Mouse (Mus musculus) monocyte, adult 2 months (primary cell): ENCODE data around the gene Hdac4.

ENCODE experiments used
- DNase-seq, 2 experiments: peaks; one replicate each; pipeline ENCODE4 v3.0.0; 2022; ENCODE audit warnings: low spot score in 2 of 2, low read depth in 1 of 2

The Hdac4 gene

GRCm38 (mm10) chr1:92033463-92033862 lies 162.0 kb downstream of the Hdac4 start:
- DNase-seq, result no peak

GRCm38 (mm10) chr1:92030541-92030940 lies 165.0 kb downstream of the Hdac4 start:
- DNase-seq, result no peak

GRCm38 (mm10) chr1:92028158-92028557 lies 167.3 kb downstream of the Hdac4 start:
- no peak for DNase-seq

- no peak for DNase-seq
These were observed 169.1 kb downstream of the Hdac4 start for GRCm38 (mm10) chr1:92026351-92026750.

GRCm38 (mm10) chr1:92023906-92024305 lies 171.6 kb downstream of the Hdac4 start:
- no peak for DNase-seq

GRCm38 (mm10) chr1:92022009-92022408 lies 173.5 kb downstream of the Hdac4 start:
- DNase-seq, result no peak

- DNase-seq, result no peak
These were observed 179.4 kb downstream of the Hdac4 start for GRCm38 (mm10) chr1:92015938-92016672.

- DNase-seq, result no peak
These were observed 180.2 kb downstream of the Hdac4 start for GRCm38 (mm10) chr1:92015252-92015651.

GRCm38 (mm10) chr1:92014496-92014895 lies 181.0 kb downstream of the Hdac4 start:
- no peak for DNase-seq

GRCm38 (mm10) chr1:92006666-92007065 lies 188.8 kb downstream of the Hdac4 start:
- no peak for DNase-seq

GRCm38 (mm10) chr1:92005617-92005940 lies 189.9 kb downstream of the Hdac4 start:
- DNase-seq, result no peak

GRCm38 (mm10) chr1:92004906-92005616 lies 190.4 kb downstream of the Hdac4 start:
- DNase-seq, result no peak

- DNase-seq, result no peak
These were observed 191.4 kb downstream of the Hdac4 start for GRCm38 (mm10) chr1:92004122-92004521.

GRCm38 (mm10) chr1:92000226-92000625 lies 195.3 kb downstream of the Hdac4 start:
- DNase-seq, result no peak

GRCm38 (mm10) chr1:91993658-91994165 lies 201.8 kb downstream of the Hdac4 start:
- DNase-seq, result no peak

- DNase-seq, result no peak
These were observed 202.8 kb downstream of the Hdac4 start for GRCm38 (mm10) chr1:91992652-91993051.

- no peak for DNase-seq
These were observed 203.9 kb downstream of the Hdac4 start for GRCm38 (mm10) chr1:91991597-91991996.

GRCm38 (mm10) chr1:91990852-91991251 lies 204.6 kb downstream of the Hdac4 start:
- DNase-seq, result no peak

GRCm38 (mm10) chr1:91988866-91989265 lies 206.6 kb downstream of the Hdac4 start:
- no peak for DNase-seq

GRCm38 (mm10) chr1:91987431-91987830 lies 208.1 kb downstream of the Hdac4 start:
- no peak for DNase-seq

- DNase-seq, result no peak
These were observed 209.7 kb downstream of the Hdac4 start for GRCm38 (mm10) chr1:91985783-91986182.

GRCm38 (mm10) chr1:91984507-91984906 lies 211.0 kb downstream of the Hdac4 start:
- peak; percentile 8 to 12 for DNase-seq

- DNase-seq, result no peak
These were observed 214.1 kb downstream of the Hdac4 start for GRCm38 (mm10) chr1:91981381-91981780.
